Mouse (Mus musculus) left cerebral cortex, adult 9 months (tissue): ENCODE measurements around the gene Nkain4.

ENCODE experiments used
- DNase-seq, 2 experiments: peaks; one replicate each; pipeline ENCODE4 v3.0.0; 2022; ENCODE audit warnings: low spot score in 2 of 2

The Nkain4 gene

GRCm38 (mm10) chr2:180954061-180955047 lies at the start of gene Nkain4:
Gene Nkain4, minus strand, starts transcription at chr2:180954699.
- peak in 1 of 2 experiments; percentile 42 for DNase-seq

DNA sequence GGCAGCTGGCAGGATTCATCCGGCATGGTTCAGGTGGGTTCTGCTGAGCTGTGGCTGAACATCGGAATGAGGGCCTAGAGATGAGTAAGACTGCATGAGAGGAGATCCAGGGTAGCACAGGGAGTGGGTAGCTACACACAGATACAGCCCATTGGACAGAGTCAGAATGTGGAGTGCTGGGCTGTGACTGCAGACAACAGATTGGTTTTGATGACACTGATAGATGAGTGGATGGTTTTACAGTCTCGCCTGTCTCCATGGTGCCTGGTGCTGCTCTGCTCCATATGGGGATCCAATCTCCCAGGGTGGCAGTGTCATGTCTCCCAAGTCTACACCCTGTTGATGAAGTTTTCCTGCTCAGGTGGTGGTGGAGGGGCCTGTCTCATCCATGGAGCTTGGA lies 42.4 kb upstream of the Nkain4 start:
- no peak for DNase-seq

DNA sequence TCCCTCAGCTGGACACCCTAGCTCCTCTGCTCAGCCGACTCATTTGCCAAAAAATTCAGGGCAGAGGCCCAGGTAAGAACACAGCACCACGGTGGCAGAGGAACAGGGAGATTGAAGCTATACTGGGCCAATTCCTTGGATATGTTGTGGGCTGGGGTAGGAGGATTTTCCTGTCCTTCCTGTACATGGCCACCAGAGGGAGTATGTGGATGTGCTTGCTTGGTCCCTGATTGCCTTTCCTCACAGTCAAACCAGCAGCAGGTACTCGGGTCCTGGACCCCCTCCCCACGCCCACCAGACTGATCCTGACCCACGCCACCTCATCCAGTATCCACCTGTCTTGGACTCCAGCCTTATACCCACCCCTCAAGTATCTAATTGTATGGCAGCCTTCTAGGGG lies 41.9 kb upstream of the Nkain4 start:
- peak; percentile 35 to 58 for DNase-seq

GRCm38 (mm10) chr2:180995457-180995856 lies 41.0 kb upstream of the Nkain4 start:
- no peak for DNase-seq

DNA sequence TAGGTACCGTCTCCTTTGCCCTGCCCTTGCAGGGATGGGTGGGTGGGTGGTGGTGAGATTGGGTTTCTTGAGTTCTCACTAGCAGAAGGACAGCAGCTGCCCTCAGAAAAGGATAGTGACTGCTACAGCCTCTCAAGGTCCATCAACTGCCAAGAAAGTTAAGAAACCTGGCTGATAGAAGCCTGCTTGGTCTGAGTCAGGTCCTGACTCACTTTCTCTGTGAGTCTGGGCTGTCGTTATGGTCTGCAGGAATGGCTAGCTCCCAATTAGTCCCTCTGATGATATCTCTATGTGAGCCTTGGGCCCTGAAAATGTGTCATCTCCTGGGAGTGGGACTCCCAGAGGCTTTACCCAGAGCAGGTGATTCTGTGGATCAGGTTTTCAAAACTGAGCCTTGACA lies 39.9 kb upstream of the Nkain4 start:
- DNase-seq, result no peak

- no peak for DNase-seq
Observed at GRCm38 (mm10) chr2:180990347-180990746, 35.8 kb upstream of the Nkain4 start.

- no peak for DNase-seq
Observed at GRCm38 (mm10) chr2:180988948-180989347, 34.4 kb upstream of the Nkain4 start.

- no peak for DNase-seq
Observed at GRCm38 (mm10) chr2:180988347-180988913, 33.9 kb upstream of the Nkain4 start.

- no peak for DNase-seq
Observed at GRCm38 (mm10) chr2:180987432-180988030, 33.0 kb upstream of the Nkain4 start.

GRCm38 (mm10) chr2:180987001-180987400 lies 32.5 kb upstream of the Nkain4 start:
- DNase-seq, result no peak

DNA sequence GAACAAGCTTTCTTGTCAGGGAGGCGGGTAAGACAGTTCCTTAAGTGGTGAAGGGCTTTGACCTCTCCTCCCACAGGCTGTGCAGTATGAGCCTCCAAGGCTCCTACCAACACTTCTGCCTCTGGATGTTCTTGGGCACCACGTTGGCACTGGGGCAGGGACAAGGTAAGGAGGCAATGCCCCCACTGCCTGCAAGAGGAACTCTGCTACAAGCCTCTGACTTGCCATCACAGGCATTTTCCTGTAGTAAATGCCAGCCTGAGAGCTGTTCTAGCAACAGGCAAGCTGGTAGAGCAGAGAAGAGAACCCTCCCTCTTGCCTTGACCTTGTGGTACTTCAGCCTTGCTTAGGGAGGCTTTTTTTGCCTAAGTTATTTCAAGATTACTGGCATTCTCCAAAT lies 31.9 kb upstream of the Nkain4 start, which contains the start of gene Col20a1:
Col20a1 (plus strand) TSS at position 87 of the 400 bp plus-strand sequence.
- DNase-seq, result no peak

GRCm38 (mm10) chr2:180985635-180986034 lies 31.1 kb upstream of the Nkain4 start:
- no peak for DNase-seq

- DNase-seq, result no peak
Observed at GRCm38 (mm10) chr2:180981133-180981532, 26.6 kb upstream of the Nkain4 start.

DNA sequence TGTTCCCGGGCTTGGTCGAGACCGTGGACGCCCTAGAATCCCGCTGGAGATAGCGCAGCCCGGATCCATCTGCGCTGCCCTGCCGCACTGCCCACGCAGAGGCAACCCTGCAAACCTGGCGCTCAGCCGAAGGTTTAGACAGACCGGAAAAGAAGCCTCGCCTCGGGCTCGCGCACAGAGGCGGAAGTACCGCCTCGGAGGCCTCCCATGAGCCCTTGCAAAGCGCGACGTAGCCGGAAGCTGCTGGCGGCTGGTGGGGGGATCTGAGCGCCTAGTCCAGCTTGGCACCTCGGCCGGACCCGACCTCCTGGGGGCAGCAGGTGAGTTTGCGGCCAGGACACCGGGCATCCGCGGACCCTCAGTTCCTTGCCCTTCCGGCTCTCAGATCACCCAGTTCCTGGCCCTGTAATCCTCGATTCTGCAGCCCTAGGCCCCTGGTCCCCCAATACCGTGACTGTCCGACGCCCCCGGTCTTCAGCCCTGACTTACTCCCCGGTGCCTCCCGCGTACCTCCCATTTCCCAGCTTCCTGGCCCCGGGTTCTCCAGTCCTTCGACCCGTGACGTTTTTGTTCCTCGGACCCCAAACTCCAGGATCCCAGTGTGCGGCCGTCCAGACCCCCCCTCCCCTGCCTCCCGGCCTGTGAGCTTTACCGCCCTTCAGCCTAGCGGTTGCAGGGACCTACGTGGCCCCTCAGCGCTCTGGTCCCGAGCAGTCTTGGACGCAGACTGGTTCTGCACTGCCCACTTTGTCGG lies 12.7 kb upstream of the Nkain4 start, which contains the start of gene Arfgap1:
Arfgap1 (plus strand) TSS at position 216 of the 754 bp plus-strand sequence.
- peak; percentile 75 to 93 for DNase-seq

DNA sequence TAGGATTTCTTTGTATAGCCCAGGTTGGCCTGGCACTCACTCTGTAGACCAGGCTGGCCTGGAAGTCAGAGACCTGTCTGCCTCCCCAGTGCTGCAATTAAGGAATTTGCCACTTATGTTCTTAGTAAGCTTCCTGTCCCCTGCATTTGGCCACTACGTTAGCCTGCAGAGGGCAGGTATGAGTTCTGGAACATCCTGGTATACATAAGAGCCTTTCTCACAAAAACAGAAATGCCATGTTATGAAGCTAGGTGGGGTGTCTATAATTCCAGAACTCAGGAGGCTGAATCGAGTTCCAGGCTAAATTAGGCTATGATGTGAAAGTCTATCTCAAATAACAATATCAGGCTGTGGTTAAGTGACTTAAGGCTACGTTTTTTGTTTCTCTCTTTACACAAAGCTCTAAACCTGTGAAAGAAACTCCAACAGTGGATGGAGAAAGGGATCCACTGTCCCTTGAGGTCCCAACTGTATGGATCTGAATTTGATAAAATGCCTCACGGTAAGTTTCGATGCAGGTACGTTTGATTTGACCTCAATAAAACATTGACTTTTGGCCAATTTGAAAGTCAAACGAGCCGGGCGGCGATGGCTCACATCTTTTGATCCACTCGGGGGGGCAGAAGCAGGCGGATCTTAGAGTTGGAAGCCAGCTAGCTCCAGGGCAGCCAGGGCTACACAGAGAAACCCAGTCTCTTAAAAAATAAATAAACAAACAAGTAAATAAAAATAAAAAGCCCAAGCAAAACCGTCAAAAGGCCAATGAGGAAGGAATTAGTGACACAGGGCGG lies 11.8 kb upstream of the Nkain4 start:
- peak in 1 of 2 experiments; percentile 34 for DNase-seq

- peak in 1 of 2 experiments; percentile 82 for DNase-seq
Observed at GRCm38 (mm10) chr2:180963956-180964355, 9.5 kb upstream of the Nkain4 start.

DNA sequence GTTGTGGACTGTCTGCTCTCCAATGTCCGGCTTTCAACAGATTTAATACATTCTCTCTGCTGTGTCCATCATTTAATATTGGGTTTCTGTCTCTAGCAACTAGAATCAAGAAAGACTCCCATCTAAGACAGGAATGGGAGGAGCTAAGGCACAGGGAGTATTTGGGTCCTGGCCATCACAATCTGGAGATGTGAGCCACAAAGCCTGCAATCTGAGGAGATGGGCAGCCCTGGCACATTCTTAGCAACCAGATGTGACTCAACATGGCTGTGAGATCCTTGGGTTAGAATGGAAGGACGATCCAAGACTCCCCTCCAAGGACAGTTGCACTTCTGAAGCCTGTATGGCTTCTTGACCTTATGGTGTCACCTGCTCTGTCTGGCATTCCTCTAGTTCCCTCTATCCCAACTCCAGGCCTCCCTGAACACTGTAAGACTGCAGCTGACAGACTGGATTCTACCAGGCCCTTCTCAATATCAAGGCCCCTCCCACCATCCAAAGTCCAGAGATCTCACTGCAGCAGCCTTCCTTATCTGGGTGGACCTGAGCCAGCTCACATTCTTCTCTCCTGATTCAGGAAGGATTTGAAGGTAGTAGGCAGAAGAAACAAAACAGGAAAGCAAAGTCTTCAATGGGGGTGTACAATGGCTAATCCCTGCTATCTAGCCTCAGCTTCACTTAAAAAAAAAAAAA lies 8.3 kb upstream of the Nkain4 start:
- DNase-seq, result no peak

DNA sequence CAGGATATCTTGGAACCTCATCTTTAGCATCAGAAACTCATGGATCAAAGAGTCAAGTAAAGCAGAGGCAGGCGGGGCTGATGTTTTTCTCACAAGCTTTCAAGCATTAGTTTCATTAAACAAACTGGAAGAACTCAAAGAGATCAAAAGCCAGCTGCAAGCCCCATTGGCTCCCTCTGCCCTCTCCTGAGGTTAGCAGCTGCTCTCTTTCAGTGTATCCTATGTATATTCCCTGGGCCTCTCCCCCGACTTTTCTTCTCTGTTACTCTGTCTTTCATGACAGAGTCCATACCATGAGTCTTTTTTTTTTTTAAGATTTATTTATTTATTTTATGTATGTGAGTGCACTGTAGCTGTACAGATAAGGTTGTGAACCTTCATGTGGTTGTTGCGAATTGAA lies 5.7 kb upstream of the Nkain4 start:
- no peak for DNase-seq

GRCm38 (mm10) chr2:180959605-180960004 lies 5.1 kb upstream of the Nkain4 start:
- no peak for DNase-seq

DNA sequence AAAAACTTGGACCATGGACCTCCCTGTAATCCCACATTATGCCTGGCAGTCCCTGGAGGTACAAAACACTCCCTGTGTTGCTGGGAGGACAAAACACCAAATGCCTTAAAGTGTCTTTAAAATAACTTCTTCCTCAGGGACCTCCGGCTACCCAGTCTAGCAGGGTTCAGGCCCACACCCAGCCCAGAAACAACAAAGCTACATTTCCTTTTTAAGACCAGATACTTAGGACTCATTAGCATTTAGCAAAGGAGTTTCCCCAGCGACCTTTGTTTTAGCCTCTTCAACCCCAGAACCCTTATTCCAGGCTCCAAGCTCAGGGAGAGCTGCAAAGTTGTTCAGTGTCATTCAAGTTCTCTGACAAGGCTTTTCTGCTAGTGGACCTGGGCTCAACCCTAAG lies 861 bp downstream of the Nkain4 start:
- no peak for DNase-seq
